Mouse (Mus musculus) heart, postnatal 0 days (tissue): ENCODE data around the gene Ncbp2.

ENCODE experiments used
- CTCF ChIP-seq: IDR thresholded peaks from 2 replicates; pipeline ENCODE4 v1.5.1; 2016; ENCODE audit warnings: antibody characterized with exemption, control low read depth, low read depth
- EP300 ChIP-seq: IDR thresholded peaks from 2 replicates; pipeline ENCODE4 v1.6.1; 2016; ENCODE audit warnings: antibody characterized with exemption, low read depth

GRCm38 (mm10) chr16:31906896-31907295 lies 41.4 kb upstream of the Ncbp2 start:
- TF ChIP-seq CTCF (no peak), EP300 (no peak)
